Mouse (Mus musculus) intestine, embryonic 15.5 days (tissue): ENCODE measurements around the gene Gm44511. TPM values are rescaled to one million over a fixed set of nuclear protein-coding genes. Genes with fewer than 3 reads are reported as not detected.
"Not testable (repeated sequence)": the region's sequence is repeated elsewhere in the genome, so short reads cannot be mapped to it uniquely, and the experiment has no call there.

Experiments used
- ATAC-seq: fragments of 200-750 bp; cut with Nextera tagmentation; 2 replicates; pipeline ENCODE4 v1.8.0; 2017; ENCODE audit warnings: moderate TSS enrichment, moderate library complexity
- H3K27ac ChIP-seq: fragments of 300-500 bp; sonication (generic); 2 replicates; pipeline ENCODE4 v1.5.1; 2015; ENCODE audit warnings: mild to moderate bottlenecking, inconsistent platforms
- H3K27me3 ChIP-seq: fragments of 300-500 bp; sonication (generic); replicated peaks from 2 replicates; pipeline ENCODE4 v1.6.1; 2015; ENCODE audit warnings: inconsistent platforms
- H3K36me3 ChIP-seq: fragments of 300-500 bp; sonication (generic); 2 replicates; pipeline ENCODE4 v1.6.1; 2015; ENCODE audit warnings: inconsistent platforms
- H3K4me1 ChIP-seq: fragments of 300-500 bp; sonication (generic); replicated peaks from 2 replicates; pipeline ENCODE4 v1.6.1; 2015; ENCODE audit warnings: inconsistent platforms
- H3K4me2 ChIP-seq: fragments of 300-500 bp; sonication (generic); replicated peaks from 2 replicates; pipeline ENCODE4 v1.6.1; 2015; ENCODE audit warnings: mild to moderate bottlenecking, inconsistent platforms
- H3K4me3 ChIP-seq: fragments of 300-500 bp; sonication (generic); replicated peaks from 2 replicates; pipeline ENCODE4 v1.5.1; 2015; ENCODE audit warnings: inconsistent platforms
- H3K9ac ChIP-seq: fragments of 300-500 bp; sonication (generic); 2 replicates; pipeline ENCODE4 v1.6.1; 2015; ENCODE audit warnings: inconsistent platforms
- H3K9me3 ChIP-seq: fragments of 300-500 bp; sonication (generic); 2 replicates; pipeline ENCODE4 v1.6.1; 2016; ENCODE audit warnings: inconsistent platforms
- WGBS: fragments of 180-500 bp; shearing (Covaris S2); methylation state at CpG from one replicate; pipeline ENCODE4 v1.1.7; 2015; 5-methylcytosine and 5-hydroxymethylcytosine counted together
- polyA plus RNA-seq: library from polyadenylated mRNA; unstranded; fragments of >200 nt; fragmentation: Nextera tagmentation; extraction: Ambion mirVana; gene quantifications from 2 replicates; pipeline ENCODE4 v1.2.1, GENCODE M21; 2015

Gm44511 gene
- polyA plus RNA-seq, 1 experiment from 2014 or later: not detected

DNA sequence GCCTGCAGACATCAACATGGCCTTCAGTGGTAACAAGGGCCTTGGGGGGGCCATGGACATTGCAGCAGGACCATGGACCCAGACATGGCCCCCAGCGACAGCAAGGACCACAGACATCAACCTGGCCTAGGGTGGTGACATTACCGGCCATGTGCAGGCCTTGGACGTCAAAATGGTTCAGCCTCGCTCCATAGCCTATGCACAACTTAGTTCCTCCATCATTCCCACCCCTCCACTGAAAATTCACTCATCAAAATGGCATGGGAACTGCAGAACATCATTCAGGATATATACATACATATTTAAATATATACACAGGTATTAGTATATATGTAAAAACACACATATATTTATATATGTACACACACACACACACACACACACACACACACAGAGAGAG lies 21.3 kb upstream of the Gm44511 start:
- WGBS: 94% methylated on average over 4 of the region's 4 CpGs
- no peaks in the 10 kb centered on the region for H3K27me3 ChIP-seq
- H3K36me3 ChIP-seq: no peaks in the 10 kb centered on the region
- no peak overlapping the region for H3K9ac ChIP-seq
- H3K4me1 ChIP-seq: peaks cover 9% of the 10 kb centered on the region; the same call in 1 of the 2 replicates
- ATAC-seq: no peak
- no peak overlapping the region for H3K4me3 ChIP-seq
- H3K27ac ChIP-seq: no peak overlapping the region
- no peaks in the 10 kb centered on the region for H3K9me3 ChIP-seq
- H3K4me2 ChIP-seq: no peak overlapping the region

DNA sequence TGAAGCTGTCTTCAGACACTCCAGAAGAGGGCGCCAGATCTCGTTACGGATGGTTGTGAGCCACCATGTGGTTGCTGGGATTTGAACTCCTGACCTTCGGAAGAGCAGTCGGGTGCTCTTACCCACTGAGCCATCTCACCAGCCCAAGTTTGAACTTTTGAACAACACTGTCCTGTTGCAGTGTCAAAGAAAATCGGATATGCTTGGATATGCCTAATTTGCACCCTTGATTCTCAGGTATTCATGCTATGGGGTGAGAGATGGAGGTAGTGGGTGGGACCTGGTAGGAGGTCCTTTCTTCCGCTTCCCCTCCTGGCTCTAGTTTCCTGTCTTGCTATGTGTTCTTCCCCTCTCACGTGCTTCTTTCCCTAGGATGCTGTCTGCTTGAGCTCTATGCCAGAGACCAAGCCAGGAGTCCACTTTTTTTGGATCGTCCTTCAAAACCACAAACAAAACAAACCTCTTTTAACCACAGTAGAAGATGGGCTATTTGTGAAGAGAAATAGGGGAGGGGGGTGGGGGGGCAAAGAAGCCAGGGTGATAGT lies 20.0 kb upstream of the Gm44511 start:
- ATAC-seq: no peak
- H3K4me1 ChIP-seq: peaks cover 14% of the 10 kb centered on the region; the same call in 1 of the 2 replicates
- H3K4me3 ChIP-seq: no peak overlapping the region
- no peaks in the 10 kb centered on the region for H3K9me3 ChIP-seq
- no peaks in the 10 kb centered on the region for H3K36me3 ChIP-seq
- H3K27ac ChIP-seq: no peak overlapping the region
- H3K9ac ChIP-seq: no peak overlapping the region
- no peak overlapping the region for H3K4me2 ChIP-seq
- no peaks in the 10 kb centered on the region for H3K27me3 ChIP-seq
- WGBS: 63% methylated on average over 9 of the region's 9 CpGs

DNA sequence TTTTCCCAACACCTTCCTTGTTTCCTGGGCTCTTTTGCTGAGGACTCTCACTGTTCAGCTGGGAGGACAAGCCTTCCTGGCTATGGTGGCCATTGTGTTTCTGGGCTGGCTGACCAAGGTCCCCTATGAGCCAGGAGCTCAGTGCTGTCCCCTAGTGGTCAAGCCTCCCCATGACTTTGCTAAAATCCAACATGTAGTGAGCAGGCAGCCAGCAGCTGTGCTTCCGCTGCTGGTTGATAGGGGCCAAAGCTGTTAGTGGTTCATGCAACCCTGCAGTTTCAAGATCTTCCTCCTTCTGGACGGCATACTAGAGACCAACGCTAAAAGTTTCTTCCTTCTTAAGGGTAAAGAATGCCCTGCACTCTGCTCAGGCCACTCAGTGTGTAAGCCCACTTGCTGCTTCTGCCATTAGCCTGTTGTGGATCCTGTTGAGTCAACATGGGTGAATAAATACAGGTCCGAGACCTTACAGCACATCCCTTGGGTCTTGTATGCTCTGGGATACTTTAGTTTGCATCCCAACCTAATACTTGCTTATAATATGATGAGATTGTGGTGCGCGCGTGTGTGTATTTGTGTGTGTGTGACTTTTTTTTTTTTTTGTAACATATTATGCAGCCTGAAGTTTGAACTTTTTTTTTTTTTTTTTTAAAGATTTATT lies 19.3 kb upstream of the Gm44511 start:
- H3K27ac ChIP-seq: no peak overlapping the region
- no peak overlapping the region; the same call in 1 of the 2 replicates for H3K4me2 ChIP-seq
- H3K4me1 ChIP-seq: peaks cover 12% of the 10 kb centered on the region; the same call in 1 of the 2 replicates
- no peaks in the 10 kb centered on the region for H3K27me3 ChIP-seq
- ATAC-seq: no peak
- H3K36me3 ChIP-seq: no peaks in the 10 kb centered on the region
- H3K9me3 ChIP-seq: no peaks in the 10 kb centered on the region
- H3K4me3 ChIP-seq: no peak overlapping the region
- 45% methylated on average over 7 of the region's 7 CpGs for WGBS
- H3K9ac ChIP-seq: no peak overlapping the region

DNA sequence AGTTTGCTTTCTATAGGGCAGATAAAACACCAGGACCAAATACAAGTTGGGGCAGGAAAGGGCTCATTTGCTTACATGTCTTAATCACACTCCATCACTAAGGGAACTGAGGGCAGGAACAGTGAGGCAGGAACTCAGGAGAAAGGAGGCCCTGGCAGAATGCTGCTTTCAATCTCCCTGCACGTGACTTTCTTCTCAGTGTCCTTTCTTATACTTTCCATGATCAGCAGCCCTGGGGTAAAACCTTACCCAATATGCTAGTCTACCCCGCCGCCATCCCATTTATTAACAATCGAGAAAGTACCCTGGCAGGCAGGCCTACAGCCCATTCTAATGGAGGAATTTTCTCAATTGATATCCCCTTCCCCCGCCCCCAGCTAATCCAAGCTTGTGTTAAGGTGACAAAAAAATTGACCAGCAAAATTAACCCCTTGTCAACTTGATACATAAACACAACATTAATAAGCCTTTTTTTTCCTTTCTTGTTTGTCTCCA lies 18.5 kb upstream of the Gm44511 start:
- Histone ChIP-seq H3K4me2 (no peak overlapping the region), H3K9ac (no peak overlapping the region), H3K4me3 (no peak overlapping the region), H3K27me3 (no peaks in the 10 kb centered on the region), H3K9me3 (no peaks in the 10 kb centered on the region), H3K27ac (no peak overlapping the region), H3K4me1 (peaks cover 16% of the 10 kb centered on the region), H3K36me3 (no peaks in the 10 kb centered on the region)
- WGBS: 88% methylated on average over 5 of the region's 5 CpGs
- no peak for ATAC-seq

DNA sequence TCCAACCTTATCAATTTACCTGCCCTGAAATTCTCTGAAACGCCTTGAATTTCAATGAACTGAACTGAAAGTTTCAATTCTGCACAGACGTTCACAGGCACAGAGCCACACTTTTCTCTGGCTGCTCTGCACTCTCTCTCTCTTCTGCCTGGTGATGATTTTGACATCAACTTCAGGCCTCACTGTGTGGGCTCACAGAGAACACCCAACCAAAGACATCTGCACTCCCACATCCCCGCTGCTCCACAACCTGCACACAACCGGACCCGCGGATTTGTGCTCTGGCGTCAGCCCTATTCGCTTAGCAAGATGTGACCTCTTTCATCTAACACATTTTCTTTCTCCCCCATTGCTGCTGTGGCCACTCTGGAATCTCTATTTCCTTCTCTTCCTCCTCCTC lies 18.0 kb upstream of the Gm44511 start:
- no peaks in the 10 kb centered on the region for H3K36me3 ChIP-seq
- H3K4me1 ChIP-seq: peaks cover 16% of the 10 kb centered on the region
- H3K27me3 ChIP-seq: no peaks in the 10 kb centered on the region
- H3K27ac ChIP-seq: peak overlapping the region; percentile 97
- no peaks in the 10 kb centered on the region for H3K9me3 ChIP-seq
- ATAC-seq: no peak
- H3K4me3 ChIP-seq: peak overlapping the region; percentile 79; the same call in 1 of the 2 replicates
- peak overlapping the region; percentile 72 for H3K4me2 ChIP-seq
- WGBS: 27% methylated on average over 8 of the region's 8 CpGs
- H3K9ac ChIP-seq: no peak overlapping the region

DNA sequence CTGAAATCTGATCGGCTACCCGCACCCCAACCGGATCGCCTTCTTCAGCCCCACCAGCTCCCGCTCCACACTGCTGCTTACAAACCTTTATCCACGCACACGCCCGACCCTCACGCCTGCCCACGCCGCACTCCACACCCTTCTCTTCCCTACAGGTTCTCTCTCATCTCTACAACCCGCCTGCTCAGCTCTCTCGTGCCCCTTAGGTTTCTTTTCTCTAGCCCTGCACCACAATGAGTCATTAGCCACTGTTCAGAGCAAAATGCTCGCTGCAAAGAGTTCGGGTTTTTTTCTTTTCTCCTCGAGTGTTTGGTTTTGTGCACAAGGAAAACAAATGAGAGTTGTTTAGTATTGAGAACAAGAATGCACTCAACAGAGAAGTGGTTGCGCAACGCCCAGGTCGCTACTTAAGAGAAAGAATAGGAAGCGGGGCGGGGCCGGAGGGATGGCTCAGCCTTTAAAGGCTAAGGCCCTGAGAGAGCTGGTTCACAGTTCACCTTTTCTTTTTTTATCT lies 17.4 kb upstream of the Gm44511 start:
- peak; percentile 36 for ATAC-seq
- peak overlapping the region; percentile 97 for H3K27ac ChIP-seq
- peak overlapping the region; percentile 71 for H3K9ac ChIP-seq
- no peaks in the 10 kb centered on the region for H3K27me3 ChIP-seq
- no peaks in the 10 kb centered on the region for H3K9me3 ChIP-seq
- peak overlapping the region; percentile 72 for H3K4me2 ChIP-seq
- H3K36me3 ChIP-seq: no peaks in the 10 kb centered on the region
- peak overlapping the region; percentile 79 for H3K4me3 ChIP-seq
- WGBS: under 1% methylated on average over 22 of the region's 22 CpGs
- peaks cover 16% of the 10 kb centered on the region for H3K4me1 ChIP-seq

DNA sequence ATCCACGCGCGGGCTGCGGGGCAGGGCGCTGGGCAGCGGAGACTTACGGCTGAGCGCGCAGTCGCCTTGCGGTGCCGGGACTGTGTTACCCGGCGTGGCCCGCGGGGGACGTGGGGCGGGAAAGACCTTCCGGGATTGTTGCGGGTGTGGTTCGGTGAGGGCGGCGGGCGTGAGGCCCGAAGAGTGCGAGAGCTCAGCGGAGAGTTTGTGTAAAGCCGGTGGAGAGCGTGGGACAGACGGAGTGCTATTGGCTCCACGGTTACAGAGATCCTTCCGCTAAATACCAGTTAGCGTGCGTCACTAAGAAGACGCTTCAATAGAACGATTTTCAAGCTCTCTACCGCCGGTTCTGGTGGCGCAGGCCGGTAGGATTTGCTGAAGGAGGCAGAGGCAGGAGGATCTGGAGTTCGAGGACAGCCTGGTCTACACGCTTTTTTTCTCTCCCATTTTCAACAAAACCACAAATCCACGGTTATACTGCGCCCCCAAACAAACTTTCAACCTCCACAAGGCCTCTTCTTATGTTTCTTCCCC lies 16.9 kb upstream of the Gm44511 start:
- H3K4me3 ChIP-seq: peak overlapping the region; percentile 79
- under 1% methylated on average over 44 of the region's 44 CpGs for WGBS

DNA sequence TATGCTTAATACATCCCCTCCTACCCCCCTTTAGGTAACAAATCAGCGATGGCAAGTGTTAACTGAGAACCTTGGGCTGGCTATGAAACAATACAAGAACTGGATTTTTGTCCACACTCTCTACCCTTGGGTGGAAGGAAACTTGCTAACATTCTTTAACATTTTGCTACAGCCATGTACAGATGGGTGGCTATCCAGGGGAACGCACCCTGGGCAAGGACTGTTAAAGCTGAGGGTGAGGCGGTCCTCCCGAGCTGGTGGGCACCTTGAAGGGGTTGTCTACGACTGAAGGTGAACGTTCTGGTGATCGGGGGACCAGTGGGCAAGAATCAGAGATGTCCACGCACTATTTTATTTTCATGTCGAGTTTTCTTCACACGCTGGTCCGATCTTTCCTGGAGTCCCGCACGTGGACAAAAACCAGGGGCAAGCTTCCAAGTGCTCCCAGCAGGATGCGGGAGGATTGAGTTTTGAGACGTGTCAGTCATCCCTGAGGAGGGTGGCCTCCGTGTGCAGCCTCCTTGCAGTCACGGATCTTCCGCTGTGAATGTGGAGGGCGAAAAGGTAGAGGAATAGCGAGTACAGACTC lies 16.3 kb upstream of the Gm44511 start:
- ATAC-seq: no peak
- peak overlapping the region; percentile 79 for H3K4me3 ChIP-seq

More for the DNA sequence above, 16.9 kb upstream of the Gm44511 start:
- Histone ChIP-seq H3K27ac (peak overlapping the region; percentile 97), H3K4me2 (peak overlapping the region; percentile 72), H3K4me1 (peaks cover 16% of the 10 kb centered on the region), H3K36me3 (no peaks in the 10 kb centered on the region), H3K27me3 (no peaks in the 10 kb centered on the region), H3K9ac (peak overlapping the region; percentile 86), H3K9me3 (no peaks in the 10 kb centered on the region)
- ATAC-seq: peak; percentile 72

DNA sequence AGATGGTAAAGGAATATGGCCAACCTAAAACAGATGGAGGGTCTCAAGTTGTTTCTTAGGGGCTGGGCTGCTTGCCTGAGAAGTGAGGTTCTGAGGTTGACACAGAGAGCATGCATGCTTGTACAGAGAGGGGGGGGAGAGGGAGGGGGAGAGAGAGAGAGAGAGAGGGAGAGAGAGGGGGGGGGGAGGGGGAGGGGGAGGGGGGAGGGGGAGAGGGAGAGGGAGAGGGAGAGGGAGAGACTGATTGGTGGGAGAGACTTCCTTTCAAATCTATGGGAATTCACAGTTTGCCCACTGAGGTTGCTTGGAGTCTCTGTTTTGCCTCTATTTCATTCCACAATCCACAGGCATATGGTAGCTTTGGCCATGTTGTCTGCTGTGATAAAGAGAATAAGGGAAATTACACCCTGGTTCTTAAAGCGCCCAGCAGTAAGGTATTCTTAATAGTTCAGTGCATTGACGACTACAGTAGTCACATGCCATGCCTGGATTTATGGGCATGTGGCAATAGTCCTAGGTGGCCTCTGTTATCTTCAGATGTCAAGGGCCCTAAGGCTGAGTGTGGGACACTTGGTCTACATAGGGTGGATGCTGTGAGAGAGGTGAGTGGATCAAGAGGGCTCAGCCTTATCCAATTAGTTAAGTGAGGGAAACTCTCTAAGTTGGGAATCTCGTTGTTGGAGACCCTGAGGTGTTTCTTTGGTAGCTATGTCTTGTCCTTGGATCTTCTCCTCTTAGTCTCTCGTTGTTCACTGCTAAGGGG lies 15.4 kb upstream of the Gm44511 start:
- no peak overlapping the region for H3K27ac ChIP-seq
- peak overlapping the region; percentile 79 for H3K4me3 ChIP-seq
- peaks cover 16% of the 10 kb centered on the region for H3K4me1 ChIP-seq
- ATAC-seq: no peak
- no peaks in the 10 kb centered on the region for H3K9me3 ChIP-seq
- peak overlapping the region; percentile 72 for H3K4me2 ChIP-seq
- no peaks in the 10 kb centered on the region for H3K36me3 ChIP-seq
- WGBS: 40% methylated on average over 4 of the region's 4 CpGs
- H3K9ac ChIP-seq: no peak overlapping the region
- no peaks in the 10 kb centered on the region for H3K27me3 ChIP-seq

More for the DNA sequence above, 16.3 kb upstream of the Gm44511 start:
- no peaks in the 10 kb centered on the region for H3K9me3 ChIP-seq
- no peaks in the 10 kb centered on the region for H3K27me3 ChIP-seq
- H3K4me1 ChIP-seq: peaks cover 16% of the 10 kb centered on the region
- H3K27ac ChIP-seq: peak overlapping the region; percentile 97
- under 1% methylated on average over 20 of the region's 20 CpGs for WGBS
- H3K9ac ChIP-seq: peak overlapping the region; percentile 86
- peak overlapping the region; percentile 72 for H3K4me2 ChIP-seq
- H3K36me3 ChIP-seq: no peaks in the 10 kb centered on the region

DNA sequence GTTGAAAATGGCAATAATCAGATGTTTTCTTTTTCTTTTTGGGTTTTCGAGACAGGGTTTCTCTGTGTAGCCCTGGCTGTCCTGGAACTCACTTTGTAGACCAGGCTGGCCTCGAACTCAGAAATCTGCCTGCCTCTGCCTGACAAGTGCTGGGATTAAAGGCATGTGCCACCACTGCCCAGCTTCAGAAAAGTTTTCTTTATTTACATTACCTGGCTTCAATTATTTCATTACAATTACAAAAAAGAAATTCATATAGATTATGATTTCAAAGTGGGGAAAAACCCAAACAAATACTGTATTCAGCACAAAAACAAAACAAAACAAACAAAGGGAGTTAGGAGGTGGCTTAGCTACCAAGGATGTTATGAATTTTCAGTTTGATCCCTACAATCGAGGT lies 14.6 kb upstream of the Gm44511 start:
- H3K36me3 ChIP-seq, H3K9me3 ChIP-seq, H3K27ac ChIP-seq, H3K27me3 ChIP-seq, ATAC-seq, H3K4me3 ChIP-seq, H3K9ac ChIP-seq, H3K4me2 ChIP-seq: not testable (repeated sequence)
- 85% methylated on average over 3 of the region's 3 CpGs for WGBS
- H3K4me1 ChIP-seq: peaks cover 16% of the 10 kb centered on the region

DNA sequence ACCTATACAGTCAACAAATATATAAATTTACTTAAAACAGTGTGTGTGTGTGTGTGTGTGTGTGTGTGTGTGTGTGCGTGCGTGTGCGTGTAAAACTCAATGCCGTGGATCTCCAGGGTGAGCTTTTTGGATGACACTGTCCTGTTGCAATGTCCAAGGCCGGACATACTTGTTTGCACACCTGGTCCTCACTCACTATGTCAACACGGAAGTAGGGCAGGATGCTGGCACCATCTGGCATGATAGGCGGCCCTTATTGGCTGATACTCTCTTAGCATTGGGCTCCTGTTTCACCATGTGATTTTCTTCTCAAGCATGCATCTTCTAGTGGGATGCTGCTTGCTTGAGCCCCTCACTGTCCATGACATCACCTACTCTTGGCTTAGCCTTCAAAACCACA lies 13.8 kb upstream of the Gm44511 start:
- peak overlapping the region; percentile 91; the same call in 1 of the 2 replicates for H3K27ac ChIP-seq
- H3K36me3 ChIP-seq: no peaks in the 10 kb centered on the region
- H3K27me3 ChIP-seq: no peaks in the 10 kb centered on the region
- no peak for ATAC-seq
- no peaks in the 10 kb centered on the region for H3K9me3 ChIP-seq
- WGBS: 58% methylated on average over 7 of the region's 7 CpGs
- H3K4me1 ChIP-seq: peaks cover 13% of the 10 kb centered on the region
- peak overlapping the region; percentile 61 for H3K4me3 ChIP-seq
- peak overlapping the region; percentile 63 for H3K4me2 ChIP-seq
- H3K9ac ChIP-seq: no peak overlapping the region
